Mouse (Mus musculus): ENCODE measurements at regions not wholly inside any gene's neighbourhood (a gene's known extent, or its start where the extent isn't known, plus 50 kb on each side); places are given as distances from the start of the nearest gene placed in this dataset.

GRCm38 (mm10) chr1:13442366-13442765 is 2028.5 kb downstream of the A830018L16Rik start:
- no peaks in the 10 kb centered on the region for H3K4me1 ChIP-seq (ENCODE audit: control insufficient read depth, insufficient read depth, low read length)
- TF ChIP-seq POLR2A (IDR thresholded peaks at IDR 0.05; ENCODE audit: control insufficient read depth, low read depth, low read length) (no peak), CTCF (IDR thresholded peaks at IDR 0.05; ENCODE audit: control insufficient read depth, insufficient read depth, insufficient replicate concordance, low read depth, low read length) (no peak)
- no peak overlapping the region for H3K27ac ChIP-seq (ENCODE audit: control insufficient read depth, insufficient read depth, low read depth, low read length)
- no peak overlapping the region for H3K4me3 ChIP-seq (ENCODE audit: control insufficient read depth, low read depth, low read length)
- no peaks in the 10 kb centered on the region for H3K36me3 ChIP-seq (ENCODE audit: control insufficient read depth, insufficient read depth, low read length)
- H3K27me3 ChIP-seq (ENCODE audit: control insufficient read depth, insufficient read depth, low read length): no peaks in the 10 kb centered on the region

DNA sequence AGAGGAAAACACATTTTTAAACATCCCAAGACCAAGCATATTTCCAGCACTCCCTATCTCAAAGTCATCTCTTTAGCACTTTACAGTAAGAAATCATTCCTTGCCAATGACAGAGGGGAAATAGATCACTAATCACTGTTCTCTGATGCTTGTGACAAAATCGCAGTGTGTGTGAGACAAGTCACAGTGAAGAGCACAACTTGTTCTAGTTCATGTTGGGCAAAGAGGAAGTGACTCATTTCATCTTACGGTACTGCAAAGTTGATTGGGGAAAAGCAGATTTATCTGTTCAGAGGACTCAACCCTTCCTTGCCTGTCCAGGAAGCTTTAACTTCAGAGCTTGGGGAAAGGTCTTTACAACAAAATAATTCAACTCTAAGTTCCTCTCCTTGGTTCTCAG is 2040.6 kb downstream of the A830018L16Rik start:
- H3K36me3 ChIP-seq (ENCODE audit: control insufficient read depth, insufficient read depth, low read length): no peaks in the 10 kb centered on the region
- H3K4me3 ChIP-seq (ENCODE audit: control insufficient read depth, low read depth, low read length): no peak overlapping the region
- no peaks in the 10 kb centered on the region for H3K4me1 ChIP-seq (ENCODE audit: control insufficient read depth, insufficient read depth, low read length)
- no peak overlapping the region for H3K27ac ChIP-seq (ENCODE audit: control insufficient read depth, insufficient read depth, low read depth, low read length)
- TF ChIP-seq POLR2A (IDR thresholded peaks at IDR 0.05; ENCODE audit: control insufficient read depth, low read depth, low read length) (no peak), CTCF (IDR thresholded peaks at IDR 0.05; ENCODE audit: control insufficient read depth, insufficient read depth, insufficient replicate concordance, low read depth, low read length) (no peak)
- H3K27me3 ChIP-seq (ENCODE audit: control insufficient read depth, insufficient read depth, low read length): no peaks in the 10 kb centered on the region

DNA sequence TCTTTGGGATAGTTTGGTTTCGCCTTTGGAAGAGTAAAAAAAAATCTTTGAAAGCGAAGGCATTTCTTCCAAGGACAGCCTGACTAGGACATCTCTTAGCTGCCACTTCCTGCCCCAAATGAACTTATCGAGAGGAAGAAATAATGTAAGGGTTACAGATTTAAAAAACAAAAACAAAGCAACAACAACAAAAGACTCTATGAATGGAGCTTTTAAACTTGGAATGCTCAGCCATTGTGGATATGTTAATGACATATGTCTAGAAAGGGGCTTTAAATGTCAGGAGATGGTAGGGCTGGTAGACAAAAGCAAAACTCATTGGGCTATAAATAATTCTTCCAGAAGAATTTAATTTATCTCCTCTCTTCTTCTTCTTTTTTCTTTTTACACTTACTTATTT is 2041.7 kb downstream of the A830018L16Rik start:
- Histone ChIP-seq H3K4me3 (ENCODE audit: control insufficient read depth, low read depth, low read length) (no peak overlapping the region), H3K4me1 (ENCODE audit: control insufficient read depth, insufficient read depth, low read length) (no peaks in the 10 kb centered on the region)
- no peak for TF ChIP-seq POLR2A (IDR thresholded peaks at IDR 0.05; ENCODE audit: control insufficient read depth, low read depth, low read length)
- TF ChIP-seq CTCF (IDR thresholded peaks at IDR 0.05; ENCODE audit: control insufficient read depth, insufficient read depth, insufficient replicate concordance, low read depth, low read length): no peak

GRCm38 (mm10) chr1:13464311-13464710 is 2050.4 kb downstream of the A830018L16Rik start:
- H3K27ac ChIP-seq (ENCODE audit: control insufficient read depth, insufficient read depth, low read depth, low read length): no peak overlapping the region
- no peaks in the 10 kb centered on the region for H3K36me3 ChIP-seq (ENCODE audit: control insufficient read depth, insufficient read depth, low read length)
- H3K4me1 ChIP-seq (ENCODE audit: control insufficient read depth, insufficient read depth, low read length): no peaks in the 10 kb centered on the region; the same call in 1 of the 2 replicates
- no peak overlapping the region for H3K4me3 ChIP-seq (ENCODE audit: control insufficient read depth, low read depth, low read length)
- H3K27me3 ChIP-seq (ENCODE audit: control insufficient read depth, insufficient read depth, low read length): no peaks in the 10 kb centered on the region
- TF ChIP-seq CTCF (IDR thresholded peaks at IDR 0.05; ENCODE audit: control insufficient read depth, insufficient read depth, insufficient replicate concordance, low read depth, low read length) (no peak), POLR2A (IDR thresholded peaks at IDR 0.05; ENCODE audit: control insufficient read depth, low read depth, low read length) (no peak)

More for the DNA sequence above, 2041.7 kb downstream of the A830018L16Rik start:
- no peaks in the 10 kb centered on the region for H3K36me3 ChIP-seq (ENCODE audit: control insufficient read depth, insufficient read depth, low read length)
- no peaks in the 10 kb centered on the region for H3K27me3 ChIP-seq (ENCODE audit: control insufficient read depth, insufficient read depth, low read length)
- H3K27ac ChIP-seq (ENCODE audit: control insufficient read depth, insufficient read depth, low read depth, low read length): no peak overlapping the region

- no peaks in the 10 kb centered on the region for H3K27me3 ChIP-seq (ENCODE audit: control insufficient read depth, insufficient read depth, low read length)
Observed at GRCm38 (mm10) chr1:13467174-13467573, 2053.3 kb downstream of the A830018L16Rik start.

GRCm38 (mm10) chr1:13467886-13468630 is 2054.2 kb downstream of the A830018L16Rik start:
- Histone ChIP-seq H3K27ac (ENCODE audit: control insufficient read depth, insufficient read depth, low read depth, low read length) (no peak overlapping the region), H3K36me3 (ENCODE audit: control insufficient read depth, insufficient read depth, low read length) (no peaks in the 10 kb centered on the region), H3K4me3 (ENCODE audit: control insufficient read depth, low read depth, low read length) (peak overlapping the region; percentile 48), H3K27me3 (ENCODE audit: control insufficient read depth, insufficient read depth, low read length) (no peaks in the 10 kb centered on the region), H3K4me1 (ENCODE audit: control insufficient read depth, insufficient read depth, low read length) (no peaks in the 10 kb centered on the region; the same call in 1 of the 2 replicates)
- TF ChIP-seq POLR2A (IDR thresholded peaks at IDR 0.05; ENCODE audit: control insufficient read depth, low read depth, low read length) (no peak), CTCF (IDR thresholded peaks at IDR 0.05; ENCODE audit: control insufficient read depth, insufficient read depth, insufficient replicate concordance, low read depth, low read length) (no peak)

More at GRCm38 (mm10) chr1:13467174-13467573, 2053.3 kb downstream of the A830018L16Rik start:
- Histone ChIP-seq H3K4me1 (ENCODE audit: control insufficient read depth, insufficient read depth, low read length) (no peaks in the 10 kb centered on the region; the same call in 1 of the 2 replicates), H3K36me3 (ENCODE audit: control insufficient read depth, insufficient read depth, low read length) (no peaks in the 10 kb centered on the region), H3K4me3 (ENCODE audit: control insufficient read depth, low read depth, low read length) (peak overlapping the region; percentile 7), H3K27ac (ENCODE audit: control insufficient read depth, insufficient read depth, low read depth, low read length) (no peak overlapping the region)
- no peak for TF ChIP-seq CTCF (IDR thresholded peaks at IDR 0.05; ENCODE audit: control insufficient read depth, insufficient read depth, insufficient replicate concordance, low read depth, low read length)
- TF ChIP-seq POLR2A (IDR thresholded peaks at IDR 0.05; ENCODE audit: control insufficient read depth, low read depth, low read length): no peak

DNA sequence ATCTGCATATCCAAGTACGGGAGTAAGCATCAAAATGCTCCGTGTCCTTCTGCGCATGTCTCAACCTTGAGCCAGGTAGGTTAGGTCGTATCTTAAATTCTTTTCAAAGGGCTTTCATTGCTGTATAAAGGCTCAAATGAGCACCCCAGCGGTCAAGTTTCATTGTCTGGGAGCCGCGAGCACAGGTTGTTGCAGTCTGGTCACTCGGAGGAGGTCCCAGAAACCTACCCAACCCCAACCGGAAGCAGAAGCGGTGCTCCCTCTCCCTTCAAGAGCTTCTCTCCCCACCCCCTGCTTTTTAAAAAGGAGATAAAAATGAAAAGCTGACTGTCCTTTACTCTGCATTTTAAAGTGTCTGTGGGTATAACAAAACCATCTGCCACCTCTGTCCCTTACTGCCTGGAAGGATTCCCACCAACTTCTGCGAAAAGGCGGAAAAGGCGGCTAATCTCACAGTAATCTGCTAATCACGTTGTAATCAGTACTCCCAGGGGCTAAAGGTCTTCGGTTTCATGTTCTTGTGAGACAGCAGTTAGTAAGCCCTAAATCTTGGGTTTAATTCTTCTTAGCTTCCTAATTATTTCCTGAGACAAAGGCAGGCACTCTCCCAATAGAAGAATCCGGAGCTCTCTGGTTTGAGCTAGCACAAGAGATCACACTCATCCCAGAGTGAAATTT is 2081.0 kb downstream of the A830018L16Rik start:
- Histone ChIP-seq H3K4me3 (ENCODE audit: control insufficient read depth, low read depth, low read length) (peak overlapping the region; percentile 61), H3K27ac (ENCODE audit: control insufficient read depth, insufficient read depth, low read depth, low read length) (no peak overlapping the region)

More for the DNA sequence above, 2081.0 kb downstream of the A830018L16Rik start:
- TF ChIP-seq POLR2A (IDR thresholded peaks at IDR 0.05; ENCODE audit: control insufficient read depth, low read depth, low read length): no peak
- no peak for TF ChIP-seq CTCF (IDR thresholded peaks at IDR 0.05; ENCODE audit: control insufficient read depth, insufficient read depth, insufficient replicate concordance, low read depth, low read length)
- no peaks in the 10 kb centered on the region for H3K27me3 ChIP-seq (ENCODE audit: control insufficient read depth, insufficient read depth, low read length)
- no peaks in the 10 kb centered on the region for H3K36me3 ChIP-seq (ENCODE audit: control insufficient read depth, insufficient read depth, low read length)
- no peaks in the 10 kb centered on the region; the same call in 1 of the 2 replicates for H3K4me1 ChIP-seq (ENCODE audit: control insufficient read depth, insufficient read depth, low read length)
